Mouse (Mus musculus) limb, embryonic 12.5 days (tissue): ENCODE data around the gene Galnt14. TPM values are rescaled to one million over a fixed set of nuclear protein-coding genes. Genes with fewer than 3 reads are reported as not detected.

ENCODE experiments used
- ATAC-seq: fragments of 200-750 bp; cut with Nextera tagmentation; 2 replicates; pipeline ENCODE4 v1.8.0; 2017; ENCODE audit warnings: low read depth, moderate TSS enrichment; ENCODE audit not compliant: insufficient number of reproducible peaks, insufficient read depth, low FRiP score, low TSS enrichment
- H3K27ac ChIP-seq: fragments of 300-500 bp; sonication (generic); 2 replicates; pipeline ENCODE4 v1.5.1; 2016; ENCODE audit warnings: mild to moderate bottlenecking, moderate library complexity
- H3K27me3 ChIP-seq: fragments of 300-500 bp; sonication (generic); 2 replicates; pipeline ENCODE4 v1.6.1; 2016; ENCODE audit warnings: mild to moderate bottlenecking, moderate library complexity
- H3K36me3 ChIP-seq: fragments of 300-500 bp; sonication (generic); 2 replicates; pipeline ENCODE4 v1.6.1; 2016; ENCODE audit warnings: mild to moderate bottlenecking, moderate library complexity
- H3K4me1 ChIP-seq: fragments of 300-500 bp; sonication (generic); replicated peaks from 2 replicates; pipeline ENCODE4 v1.6.1; 2016
- H3K4me2 ChIP-seq: fragments of 300-500 bp; sonication (generic); 2 replicates; pipeline ENCODE4 v1.6.1; 2016; ENCODE audit warnings: mild to moderate bottlenecking, moderate library complexity
- H3K4me3 ChIP-seq: fragments of 300-500 bp; sonication (generic); replicated peaks from 2 replicates; pipeline ENCODE4 v1.5.1; 2016; ENCODE audit warnings: mild to moderate bottlenecking
- H3K9ac ChIP-seq: fragments of 300-500 bp; sonication (generic); replicated peaks from 2 replicates; pipeline ENCODE4 v1.6.1; 2016; ENCODE audit warnings: mild to moderate bottlenecking, moderate library complexity
- H3K9me3 ChIP-seq: fragments of 300-500 bp; sonication (generic); 2 replicates; pipeline ENCODE4 v1.6.1; 2016; ENCODE audit warnings: mild to moderate bottlenecking, moderate library complexity
- WGBS: fragments of 180-500 bp; shearing (Covaris S2); methylation state at CpG from one replicate; pipeline ENCODE4 v1.1.7; 2016; 5-methylcytosine and 5-hydroxymethylcytosine counted together
- polyA plus RNA-seq: library from polyadenylated mRNA; unstranded; fragments of >200 nt; fragmentation: Nextera tagmentation; extraction: Ambion mirVana; gene quantifications from 2 replicates; pipeline ENCODE4 v1.2.1, GENCODE M21; 2016

Gene Galnt14
- polyA plus RNA-seq, result 1.2 and 1.8 TPM in 2 replicates

GRCm38 (mm10) chr17:73710042-73710911, at the start of gene Galnt14:
Galnt14 (minus strand) TSS chr17:73710453.
- Histone ChIP-seq H3K9ac (peak within 1 kb of the TSS; percentile 66), H3K27me3 (peaks cover 63% of the 10 kb centered on the region), H3K4me2 (peak within 1 kb of the TSS; percentile 93), H3K36me3 (no peaks in the 10 kb centered on the region), H3K27ac (no peak within 1 kb of the TSS), H3K9me3 (peaks cover 8% of the 10 kb centered on the region; the same call in 1 of the 2 replicates), H3K4me1 (peaks cover 23% of the 10 kb centered on the region), H3K4me3 (peak within 1 kb of the TSS; percentile 55)
- WGBS, result under 1% methylated on average over 74 of the region's 75 CpGs
- ATAC-seq, result peak; percentile 43

- Histone ChIP-seq H3K9ac (no peak overlapping the region), H3K4me3 (no peak overlapping the region), H3K4me1 (no peaks in the 10 kb centered on the region), H3K9me3 (no peaks in the 10 kb centered on the region), H3K27ac (no peak overlapping the region), H3K27me3 (peaks cover 6% of the 10 kb centered on the region; the same call in 1 of the 2 replicates), H3K4me2 (no peak overlapping the region), H3K36me3 (no peaks in the 10 kb centered on the region)
- WGBS, result 5% methylated on average over 6 of the region's 6 CpGs
- no peak for ATAC-seq
Observed at GRCm38 (mm10) chr17:73743681-73744311, 33.5 kb upstream of the Galnt14 start.

GRCm38 (mm10) chr17:73723885-73724682, 13.8 kb upstream of the Galnt14 start:
- H3K27ac ChIP-seq, result no peak overlapping the region
- 62% methylated on average over 8 of the region's 8 CpGs for WGBS
- H3K36me3 ChIP-seq, result no peaks in the 10 kb centered on the region
- H3K4me2 ChIP-seq, result no peak overlapping the region
- no peaks in the 10 kb centered on the region for H3K9me3 ChIP-seq
- ATAC-seq, result no peak
- H3K27me3 ChIP-seq, result peaks cover 9% of the 10 kb centered on the region; the same call in 1 of the 2 replicates
- no peak overlapping the region for H3K9ac ChIP-seq
- H3K4me3 ChIP-seq, result no peak overlapping the region
- peaks cover 4% of the 10 kb centered on the region; the same call in 1 of the 2 replicates for H3K4me1 ChIP-seq

GRCm38 (mm10) chr17:73719021-73719748, 8.9 kb upstream of the Galnt14 start:
- no peak overlapping the region for H3K4me2 ChIP-seq
- no peaks in the 10 kb centered on the region for H3K36me3 ChIP-seq
- H3K4me1 ChIP-seq, result peaks cover 6% of the 10 kb centered on the region
- H3K27ac ChIP-seq, result no peak overlapping the region
- no peak for ATAC-seq
- H3K4me3 ChIP-seq, result no peak overlapping the region
- H3K9ac ChIP-seq, result no peak overlapping the region
- 77% methylated on average over 2 of the region's 2 CpGs for WGBS
- H3K9me3 ChIP-seq, result no peaks in the 10 kb centered on the region
- peaks cover 9% of the 10 kb centered on the region; the same call in 1 of the 2 replicates for H3K27me3 ChIP-seq

- H3K4me1 ChIP-seq, result peaks cover 13% of the 10 kb centered on the region
- no peak overlapping the region for H3K4me2 ChIP-seq
- H3K4me3 ChIP-seq, result no peak overlapping the region
- no peak for ATAC-seq
- no peak overlapping the region for H3K9ac ChIP-seq
- H3K36me3 ChIP-seq, result no peaks in the 10 kb centered on the region
- no peak overlapping the region for H3K27ac ChIP-seq
- H3K27me3 ChIP-seq, result peaks cover 24% of the 10 kb centered on the region
- H3K9me3 ChIP-seq, result no peaks in the 10 kb centered on the region
- WGBS, result 78% methylated on average over 3 of the region's 3 CpGs
Observed at GRCm38 (mm10) chr17:73716684-73717083, 6.4 kb upstream of the Galnt14 start.

- H3K27me3 ChIP-seq, result peaks cover 45% of the 10 kb centered on the region
- 86% methylated on average over 8 of the region's 8 CpGs for WGBS
- ATAC-seq, result no peak
Observed at GRCm38 (mm10) chr17:73714440-73715221, 4.4 kb upstream of the Galnt14 start.

GRCm38 (mm10) chr17:73713347-73713746, 3.1 kb upstream of the Galnt14 start:
- Histone ChIP-seq H3K4me3 (no peak overlapping the region), H3K4me2 (no peak overlapping the region), H3K27me3 (peaks cover 58% of the 10 kb centered on the region), H3K4me1 (peaks cover 29% of the 10 kb centered on the region), H3K36me3 (no peaks in the 10 kb centered on the region), H3K27ac (no peak overlapping the region), H3K9ac (no peak overlapping the region), H3K9me3 (peaks cover 1% of the 10 kb centered on the region; the same call in 1 of the 2 replicates)
- 35% methylated on average over 11 of the region's 11 CpGs for WGBS
- no peak for ATAC-seq

More at GRCm38 (mm10) chr17:73714440-73715221, 4.4 kb upstream of the Galnt14 start:
- H3K4me1 ChIP-seq, result peaks cover 20% of the 10 kb centered on the region
- no peak overlapping the region for H3K4me3 ChIP-seq
- H3K9me3 ChIP-seq, result no peaks in the 10 kb centered on the region
- H3K4me2 ChIP-seq, result no peak overlapping the region
- H3K9ac ChIP-seq, result no peak overlapping the region
- H3K27ac ChIP-seq, result no peak overlapping the region
- H3K36me3 ChIP-seq, result no peaks in the 10 kb centered on the region

GRCm38 (mm10) chr17:73711919-73712318, 1.7 kb upstream of the Galnt14 start:
- Histone ChIP-seq H3K36me3 (no peaks in the 10 kb centered on the region), H3K27me3 (peaks cover 63% of the 10 kb centered on the region), H3K4me1 (peaks cover 23% of the 10 kb centered on the region), H3K9me3 (peaks cover 8% of the 10 kb centered on the region; the same call in 1 of the 2 replicates), H3K9ac (no peak overlapping the region), H3K27ac (no peak overlapping the region), H3K4me3 (no peak overlapping the region), H3K4me2 (no peak overlapping the region)
- no peak for ATAC-seq
- WGBS, result 68% methylated on average over 15 of the region's 15 CpGs

GRCm38 (mm10) chr17:73709131-73710041, 867 bp downstream of the Galnt14 start:
- no peak overlapping the region for H3K27ac ChIP-seq

More at GRCm38 (mm10) chr17:73709131-73710041, 867 bp downstream of the Galnt14 start:
- H3K36me3 ChIP-seq, result no peaks in the 10 kb centered on the region
- peaks cover 8% of the 10 kb centered on the region; the same call in 1 of the 2 replicates for H3K9me3 ChIP-seq
- H3K9ac ChIP-seq, result peak overlapping the region; percentile 66
- peak; percentile 27 for ATAC-seq
- peak overlapping the region; percentile 93 for H3K4me2 ChIP-seq
- peaks cover 23% of the 10 kb centered on the region for H3K4me1 ChIP-seq
- WGBS, result 1% methylated on average over 43 of the region's 43 CpGs
- H3K27me3 ChIP-seq, result peaks cover 63% of the 10 kb centered on the region
- H3K4me3 ChIP-seq, result peak overlapping the region; percentile 55
